Mouse (Mus musculus) spleen, adult 2 months (tissue): Measurements from ENCODE around the gene Usp12. TPM values are rescaled to one million over a fixed set of nuclear protein-coding genes. Genes with fewer than 3 reads are reported as not detected.

Experiments
- DNase-seq, 2 experiments: peaks; one replicate each; pipeline versions ENCODE4 v3.0.0 to v3.0.0-alpha.2; 2012 to 2021; ENCODE audit warnings: low spot score in 2 of 2, low read depth in 1 of 2
- H3K27ac ChIP-seq: fragments of 200-500 bp; 2 replicates; pipeline ENCODE4 v1.5.1; 2012; ENCODE audit warnings: low read length, inconsistent platforms; ENCODE audit not compliant: insufficient read depth
- H3K27me3 ChIP-seq: fragments of 200-500 bp; 2 replicates; pipeline ENCODE4 v1.6.1; 2012; ENCODE audit warnings: mild to moderate bottlenecking, moderate library complexity, low read length, inconsistent platforms; ENCODE audit not compliant: control insufficient read depth, insufficient read depth
- H3K36me3 ChIP-seq: fragments of 200-500 bp; 2 replicates; pipeline ENCODE4 v1.6.1; 2012; ENCODE audit warnings: mild to moderate bottlenecking, low read length, inconsistent platforms; ENCODE audit not compliant: control insufficient read depth, insufficient read depth
- H3K4me1 ChIP-seq: fragments of 200-500 bp; 2 replicates; pipeline ENCODE4 v1.6.1; 2011; ENCODE audit warnings: inconsistent platforms; ENCODE audit not compliant: control insufficient read depth, insufficient read depth, insufficient read length
- H3K4me3 ChIP-seq: fragments of 200-500 bp; 2 replicates; pipeline ENCODE4 v1.5.1; 2011; ENCODE audit warnings: mild to moderate bottlenecking, inconsistent platforms; ENCODE audit not compliant: insufficient read depth, insufficient read length; ENCODE audit errors: extremely low read depth
- CTCF ChIP-seq: fragments of 200-500 bp; IDR thresholded peaks from 2 replicates; pipeline ENCODE4 v1.5.1; 2011; ENCODE audit warnings: mild to moderate bottlenecking, inconsistent platforms; ENCODE audit not compliant: insufficient read depth, insufficient read length, insufficient replicate concordance; ENCODE audit errors: extremely low read depth
- POLR2A ChIP-seq: fragments of 200-500 bp; IDR thresholded peaks from 2 replicates; pipeline ENCODE4 v1.6.1; 2011; ENCODE audit warnings: low read depth, low read length, inconsistent platforms
- WGBS: fragments of 180-500 bp; shearing (Covaris S2); methylation state at CpG from one replicate; pipeline ENCODE4 v1.1.7; 2018; 5-methylcytosine and 5-hydroxymethylcytosine counted together
- polyA plus RNA-seq: library from polyadenylated mRNA; depleted of rRNA; stranded (reverse); fragments of >200 nt; gene quantifications from 2 replicates; pipeline ENCODE4 v1.2.3, GENCODE M21; 2012

The Usp12 gene
- polyA plus RNA-seq, 1 experiment = 14.3 TPM

- DNase-seq = no peak
- H3K4me3 ChIP-seq = no peak overlapping the region
- TF ChIP-seq POLR2A (no peak), CTCF (no peak)
- H3K4me1 ChIP-seq = peaks cover 4% of the 10 kb centered on the region
- WGBS = 61% methylated on average over 9 of the region's 9 CpGs
- H3K36me3 ChIP-seq = no peaks in the 10 kb centered on the region
- no peaks in the 10 kb centered on the region for H3K27me3 ChIP-seq
- peak overlapping the region; percentile 26; the same call in 1 of the 2 replicates for H3K27ac ChIP-seq
Observed at GRCm38 (mm10) chr5:146798031-146798430, 3.2 kb upstream of the Usp12 start.

DNA sequence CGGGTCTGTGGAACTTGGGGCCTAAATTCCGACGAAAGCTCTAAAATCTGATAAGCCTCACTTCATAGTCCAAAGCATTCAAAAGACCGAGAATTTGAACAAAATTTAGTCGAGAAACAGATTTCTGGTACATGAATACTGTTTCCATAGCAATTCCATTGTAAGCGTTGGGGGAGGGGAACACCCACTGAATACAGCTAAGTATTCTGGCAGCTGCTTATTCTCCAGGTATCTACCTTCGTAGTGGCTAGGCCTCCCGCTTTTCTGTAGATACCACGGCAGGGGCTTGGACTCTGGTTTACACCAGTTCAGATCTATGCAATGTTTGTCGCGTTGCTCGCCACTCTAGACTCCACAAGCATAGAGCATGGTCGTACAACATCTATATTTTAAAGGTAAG is 922 bp upstream of the Usp12 start:
- DNase-seq = no peak
- no peaks in the 10 kb centered on the region for H3K27me3 ChIP-seq
- no peak overlapping the region for H3K4me3 ChIP-seq
- peaks cover 24% of the 10 kb centered on the region for H3K4me1 ChIP-seq
- 93% methylated on average over 13 of the region's 13 CpGs for WGBS
- no peaks in the 10 kb centered on the region for H3K36me3 ChIP-seq
- no peak for TF ChIP-seq CTCF
- no peak for TF ChIP-seq POLR2A
- no peak overlapping the region for H3K27ac ChIP-seq

DNA sequence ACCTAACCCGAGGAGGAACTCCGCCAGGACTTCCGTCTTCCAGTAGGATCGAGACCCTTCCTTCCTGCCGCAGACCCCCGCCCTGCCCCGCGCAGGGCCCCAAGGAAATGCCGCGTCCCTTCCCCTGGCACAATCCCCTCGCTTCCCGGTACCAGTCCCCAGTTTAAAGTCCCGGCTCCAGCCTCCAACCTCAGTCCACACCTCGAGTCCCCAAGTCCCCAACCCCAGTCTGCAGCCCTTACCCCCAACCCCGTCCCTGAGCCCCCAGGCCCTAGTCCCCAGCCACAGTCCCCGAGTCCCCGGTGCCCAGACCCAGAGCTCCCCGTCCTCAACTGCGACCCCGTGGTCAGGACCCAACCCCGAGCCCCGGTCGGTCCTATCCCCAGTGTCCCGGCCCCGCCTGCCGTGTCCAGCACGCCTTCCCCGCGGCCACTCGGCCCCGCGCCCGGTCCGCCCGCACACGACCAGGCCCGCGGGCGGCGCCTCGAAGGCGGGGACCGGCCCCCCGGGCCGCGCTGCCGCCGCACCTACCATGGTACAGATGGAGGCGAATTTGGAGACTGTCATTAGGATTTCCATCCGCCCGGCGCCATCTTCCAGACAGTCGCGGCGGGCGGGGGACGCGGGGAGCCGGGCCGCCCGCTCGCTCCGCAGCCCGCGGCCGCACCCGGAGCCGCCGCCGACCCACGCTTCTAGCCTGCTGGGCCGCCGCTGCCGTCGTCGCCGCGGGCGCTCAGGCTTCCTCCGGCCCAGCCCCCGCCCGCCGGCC is 538 bp downstream of the Usp12 start:
- H3K36me3 ChIP-seq = no peaks in the 10 kb centered on the region
- TF ChIP-seq POLR2A (peak; percentile 39), CTCF (no peak)
- DNase-seq = peak in 1 of 2 experiments; percentile 43

GRCm38 (mm10) chr5:146793630-146794083 is 1.1 kb downstream of the Usp12 start:
- no peak for DNase-seq
- Histone ChIP-seq H3K4me3 (peak overlapping the region; percentile 80), H3K27ac (peak overlapping the region; percentile 89), H3K36me3 (no peaks in the 10 kb centered on the region), H3K27me3 (no peaks in the 10 kb centered on the region), H3K4me1 (peaks cover 25% of the 10 kb centered on the region)
- 1% methylated on average over 18 of the region's 18 CpGs for WGBS
- TF ChIP-seq POLR2A = no peak

More for the DNA sequence above, 538 bp downstream of the Usp12 start:
- H3K4me3 ChIP-seq = peak overlapping the region; percentile 80
- no peaks in the 10 kb centered on the region for H3K27me3 ChIP-seq
- H3K27ac ChIP-seq = peak overlapping the region; percentile 89
- 1% methylated on average over 69 of the region's 83 CpGs for WGBS
- H3K4me1 ChIP-seq = peaks cover 25% of the 10 kb centered on the region

GRCm38 (mm10) chr5:146792140-146792791 is 2.5 kb downstream of the Usp12 start:
- no peak for TF ChIP-seq CTCF
- Histone ChIP-seq H3K27ac (peak overlapping the region; percentile 34; the same call in 1 of the 2 replicates), H3K36me3 (no peaks in the 10 kb centered on the region), H3K27me3 (no peaks in the 10 kb centered on the region), H3K4me1 (peaks cover 23% of the 10 kb centered on the region), H3K4me3 (peak overlapping the region; percentile 20; the same call in 1 of the 2 replicates)
- WGBS = 39% methylated on average over 7 of the region's 7 CpGs
- DNase-seq = no peak

GRCm38 (mm10) chr5:146790944-146791343 is 3.9 kb downstream of the Usp12 start:
- 66% methylated on average over 8 of the region's 8 CpGs for WGBS
- Histone ChIP-seq H3K4me1 (peaks cover 27% of the 10 kb centered on the region), H3K27ac (no peak overlapping the region), H3K27me3 (no peaks in the 10 kb centered on the region), H3K36me3 (no peaks in the 10 kb centered on the region), H3K4me3 (no peak overlapping the region)
- TF ChIP-seq CTCF = no peak
- no peak for TF ChIP-seq POLR2A
- DNase-seq = no peak

GRCm38 (mm10) chr5:146789413-146789812 is 5.4 kb downstream of the Usp12 start:
- H3K27me3 ChIP-seq = no peaks in the 10 kb centered on the region
- peaks cover 36% of the 10 kb centered on the region for H3K4me1 ChIP-seq
- WGBS = 39% methylated on average over 9 of the region's 9 CpGs
- no peak overlapping the region for H3K27ac ChIP-seq
- no peak for TF ChIP-seq CTCF
- TF ChIP-seq POLR2A = no peak
- no peak overlapping the region for H3K4me3 ChIP-seq
- no peaks in the 10 kb centered on the region for H3K36me3 ChIP-seq
- DNase-seq = no peak
